Mouse (Mus musculus): ENCODE results near the gene Ifitm6.

- TF ChIP-seq CTCF (IDR thresholded peaks at IDR 0.05; ENCODE audit: borderline replicate concordance, control insufficient read depth, extremely low read depth, insufficient read depth, low read length, poor library complexity) (no peak), POLR2A (IDR thresholded peaks at IDR 0.05; ENCODE audit: control insufficient read depth, extremely low read depth, insufficient read depth, low read length, poor library complexity) (no peak)
Measured at GRCm38 (mm10) chr7:141024865-141025838, 7.4 kb upstream of the Ifitm6 start.
